Mouse (Mus musculus) erythroblast, adult 5-6 weeks (primary cell): ENCODE data around the gene Nqo1. TPM values are rescaled to one million over a fixed set of nuclear protein-coding genes. Genes with fewer than 3 reads are reported as not detected.
A peak's percentile ranks its signal among the peaks of the same experiment; 100 is the strongest.

Source experiments
- ATAC-seq: replicated peaks from 2 replicates; pipeline ENCODE4 v1.8.0; 2016; ENCODE audit warnings: moderate number of reproducible peaks, mild to moderate bottlenecking, moderate TSS enrichment, inconsistent platforms; ENCODE audit not compliant: poor library complexity, low FRiP score, severe bottlenecking
- total RNA-seq, 2 experiments: library from RNA; stranded (forward) in 1 of 2; stranded (reverse) in 1 of 2; fragments of 150-400 nt in 1 of 2; fragments of 200-764, 138-1000 nt in 1 of 2; gene quantifications; 2 replicates each; pipeline versions ENCODE4 v1.2.3 to v1.2.4; 2015 to 2017; ENCODE audit warnings: low replicate concordance in 2 of 2

Gene Nqo1
- total RNA-seq (2015; ENCODE audit: low replicate concordance) (10.2 and 15.0 TPM in 2 replicates), total RNA-seq (2017; ENCODE audit: low replicate concordance) (10.7 and 17.1 TPM in 2 replicates)

DNA sequence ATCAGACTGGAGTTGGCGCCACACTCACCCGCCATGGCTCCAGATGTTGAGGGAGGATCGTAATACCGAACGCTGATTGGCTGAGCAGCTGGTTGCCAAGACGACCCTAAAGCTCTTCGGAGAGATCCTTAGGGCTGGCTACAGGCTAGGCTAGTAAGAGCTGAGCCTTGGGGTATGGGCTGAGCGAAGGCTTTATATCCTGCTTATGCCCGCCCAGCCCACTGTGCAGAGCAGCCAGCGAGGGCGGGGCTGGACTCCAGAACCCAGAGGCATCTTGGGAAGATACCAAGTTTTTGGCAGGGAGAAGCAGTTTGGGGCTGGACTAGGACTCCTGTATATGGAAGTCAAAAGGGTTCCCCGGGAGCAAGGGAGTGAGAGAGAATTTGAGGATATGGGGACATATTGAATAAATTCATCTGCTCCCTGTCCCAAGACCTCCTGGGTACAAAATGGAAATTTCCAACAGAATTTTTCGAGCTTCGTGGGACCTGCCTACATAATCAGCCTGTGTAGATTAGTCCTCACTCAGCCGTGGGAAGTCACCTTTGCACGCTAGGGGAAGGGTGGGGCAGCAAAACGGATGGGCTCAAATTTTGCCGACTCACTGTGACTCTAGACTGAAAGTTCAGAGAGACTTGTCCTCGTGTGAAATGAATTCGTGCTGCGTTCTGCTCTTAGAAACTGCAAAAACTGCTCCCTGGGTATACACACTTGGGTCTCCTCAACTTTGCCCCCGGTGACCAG, at the start of gene Nqo1:
Nqo1 (minus strand) TSS at position 169 of the 744 bp plus-strand sequence.
- ATAC-seq, result peak; percentile 90

- ATAC-seq, result no peak
These were observed 48.5 kb upstream of the Nqo1 start for GRCm38 (mm10) chr8:107451414-107452066.

DNA sequence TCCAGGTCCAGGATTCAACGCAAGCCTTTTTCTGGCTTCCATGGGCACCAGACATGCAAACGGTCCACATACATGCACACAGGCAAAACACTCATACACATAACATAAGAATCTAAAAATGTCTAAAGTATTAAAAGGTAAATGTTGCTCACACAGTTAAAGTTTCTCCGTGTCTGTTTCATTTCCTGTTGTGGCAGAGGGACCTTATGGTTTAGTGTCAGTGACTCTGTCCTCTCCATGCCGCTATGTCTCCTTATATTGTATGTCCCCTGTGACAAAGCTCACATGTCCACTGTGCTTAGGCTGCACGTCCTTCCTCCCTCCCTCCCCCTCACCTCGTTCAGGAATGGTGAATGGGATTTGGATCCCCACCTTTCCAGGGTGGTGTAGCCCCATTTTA, 46.6 kb upstream of the Nqo1 start:
- no peak for ATAC-seq

DNA sequence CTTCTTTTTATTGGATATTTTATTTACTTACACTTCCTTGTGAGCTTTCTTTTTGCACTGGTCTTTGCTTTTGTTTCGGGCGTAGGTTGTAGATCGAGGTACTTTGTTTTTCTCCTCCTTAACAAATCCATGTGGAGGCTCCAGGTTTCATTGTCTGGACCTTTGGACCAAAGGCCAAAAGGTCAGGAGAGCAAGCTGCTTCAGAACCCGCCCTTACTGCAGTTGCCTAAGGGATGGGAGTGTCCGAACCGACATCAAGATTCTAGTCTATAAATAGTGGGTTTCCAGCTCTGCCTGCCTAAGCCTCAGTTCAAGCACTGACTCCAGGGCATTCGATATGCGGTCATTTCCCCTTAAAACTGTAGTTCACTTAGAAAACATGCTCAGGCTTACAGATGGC, 46.1 kb upstream of the Nqo1 start:
- no peak for ATAC-seq

- ATAC-seq, result peak; percentile 66
These were observed 45.4 kb upstream of the Nqo1 start for GRCm38 (mm10) chr8:107448382-107448889.

DNA sequence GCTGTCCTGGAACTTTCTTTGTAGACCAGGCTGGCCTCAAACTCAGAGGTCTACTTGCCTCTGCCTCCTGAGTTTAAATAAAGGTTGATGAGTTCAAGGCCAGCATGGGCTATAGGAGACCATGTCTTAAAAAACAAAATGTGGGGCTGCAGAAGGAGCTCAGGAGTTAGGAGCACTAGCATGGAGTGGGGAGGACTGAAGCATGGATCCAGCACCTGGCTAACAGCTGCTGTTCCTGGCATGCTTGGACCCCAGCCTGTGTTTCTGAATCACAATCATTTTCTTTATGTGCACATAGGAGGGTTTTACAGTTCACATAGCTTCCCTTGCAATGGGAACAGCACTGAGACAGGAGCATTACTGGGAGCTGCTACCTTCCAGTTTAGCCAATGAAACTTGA, 44.7 kb upstream of the Nqo1 start:
- no peak for ATAC-seq

DNA sequence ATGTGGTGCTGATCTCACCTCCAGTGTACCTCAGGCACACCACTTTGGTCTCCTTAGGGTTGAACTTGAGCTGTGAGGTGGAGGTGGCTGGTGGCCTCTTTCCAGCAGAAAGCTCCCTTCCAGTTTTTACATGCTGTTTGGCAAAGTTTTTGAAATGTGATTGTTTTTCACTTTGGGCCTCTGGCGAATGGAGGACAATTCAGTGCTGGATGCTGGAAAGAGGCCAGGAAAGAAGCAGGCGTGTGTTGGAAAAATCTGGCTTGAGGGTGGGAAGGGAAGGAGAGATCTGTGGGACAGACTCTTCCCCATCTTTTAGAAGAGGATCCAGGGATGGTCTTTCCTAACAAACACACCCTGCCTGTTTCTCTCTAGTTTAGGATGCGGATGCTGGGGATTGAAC, 41.6 kb upstream of the Nqo1 start:
- ATAC-seq, result no peak

DNA sequence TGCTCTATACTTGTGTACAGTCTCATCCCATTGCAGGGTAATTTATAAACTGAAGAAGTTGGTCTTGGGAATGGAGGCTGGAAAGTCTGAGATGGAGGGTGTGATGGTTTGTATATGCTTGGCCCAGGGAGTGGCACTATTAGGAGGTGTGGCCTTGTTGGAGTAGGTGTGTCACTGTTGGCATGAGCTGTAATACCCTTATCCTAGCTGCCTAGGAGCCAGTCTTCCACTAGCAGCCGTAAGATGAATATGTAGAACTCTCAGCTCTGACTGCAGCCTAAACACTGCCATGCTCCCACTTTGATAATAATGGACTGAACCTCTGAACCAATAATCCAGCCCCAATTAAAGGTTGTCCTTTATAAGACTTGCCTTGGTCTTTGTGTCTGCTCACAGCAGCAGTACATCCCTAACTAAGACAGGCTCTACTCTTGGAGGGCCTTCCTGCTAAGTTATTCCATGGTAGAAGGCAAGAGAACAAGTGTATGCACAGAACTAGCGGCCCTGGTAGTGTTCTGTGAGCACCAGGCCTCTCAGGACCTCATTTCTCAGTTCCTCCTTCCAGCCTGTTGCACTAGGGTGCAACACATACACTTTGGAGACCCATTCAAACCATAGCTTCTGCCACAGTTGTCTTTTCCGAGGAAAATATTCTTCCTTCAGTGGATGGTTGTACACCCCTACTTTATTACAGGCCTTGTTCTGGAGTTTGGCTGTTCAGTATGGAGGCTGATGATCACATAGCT, 37.0 kb upstream of the Nqo1 start:
- ATAC-seq, result peak; percentile 61

DNA sequence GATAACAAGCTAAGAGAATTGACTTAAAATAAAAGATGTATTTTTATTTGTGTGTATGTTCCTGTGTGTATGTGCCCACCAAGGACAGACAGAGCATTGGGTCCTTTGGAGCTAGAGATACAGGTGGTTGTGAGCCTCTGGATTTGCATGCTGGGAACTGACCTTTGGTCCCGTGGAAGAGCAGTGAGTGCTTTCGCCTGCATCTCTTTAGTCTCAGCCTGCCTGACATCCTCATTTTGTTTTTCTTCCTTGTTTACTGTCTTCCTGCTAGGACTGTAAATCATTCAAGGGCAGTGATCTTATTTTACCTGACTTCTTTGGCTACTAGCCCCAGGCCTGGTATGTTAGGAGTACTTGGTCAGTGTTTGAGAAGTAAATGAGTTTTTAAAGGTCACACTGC, 34.7 kb upstream of the Nqo1 start:
- ATAC-seq, result peak; percentile 11; the same call in 1 of the 2 replicates

DNA sequence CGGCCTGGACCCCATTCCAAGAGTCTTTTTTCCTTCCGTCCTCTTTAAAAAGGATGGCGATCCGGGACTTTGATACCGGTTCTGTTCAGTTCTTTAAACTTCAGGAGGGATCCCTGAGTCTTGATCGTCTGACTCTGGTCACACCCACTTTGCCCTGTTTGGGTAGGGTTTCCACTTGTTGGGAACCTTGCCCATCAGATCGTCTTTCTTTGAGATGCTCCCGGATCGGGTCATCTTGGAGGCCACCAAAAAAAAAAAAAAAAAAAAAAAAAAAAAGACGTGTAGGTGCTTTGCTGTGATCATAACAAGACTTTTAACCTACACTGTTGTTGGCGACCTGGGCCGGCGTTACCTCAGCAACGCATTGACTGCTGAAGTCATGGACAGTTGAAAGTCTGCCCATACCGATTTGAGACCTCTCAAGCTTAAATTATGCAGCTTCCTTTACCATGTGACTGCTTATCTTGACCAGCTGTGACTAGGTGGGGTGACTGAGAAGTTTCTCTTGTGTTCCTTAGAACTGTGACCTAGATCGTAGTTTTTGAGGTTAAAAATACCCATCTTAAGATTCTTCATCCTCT, 33.9 kb upstream of the Nqo1 start:
- peak; percentile 84 for ATAC-seq

- peak; percentile 67 for ATAC-seq
These were observed 33.2 kb upstream of the Nqo1 start, which contains the start of gene Wwp2 for GRCm38 (mm10) chr8:107435962-107436831. Gene Wwp2 (plus strand): TSS chr8:107436365.

DNA sequence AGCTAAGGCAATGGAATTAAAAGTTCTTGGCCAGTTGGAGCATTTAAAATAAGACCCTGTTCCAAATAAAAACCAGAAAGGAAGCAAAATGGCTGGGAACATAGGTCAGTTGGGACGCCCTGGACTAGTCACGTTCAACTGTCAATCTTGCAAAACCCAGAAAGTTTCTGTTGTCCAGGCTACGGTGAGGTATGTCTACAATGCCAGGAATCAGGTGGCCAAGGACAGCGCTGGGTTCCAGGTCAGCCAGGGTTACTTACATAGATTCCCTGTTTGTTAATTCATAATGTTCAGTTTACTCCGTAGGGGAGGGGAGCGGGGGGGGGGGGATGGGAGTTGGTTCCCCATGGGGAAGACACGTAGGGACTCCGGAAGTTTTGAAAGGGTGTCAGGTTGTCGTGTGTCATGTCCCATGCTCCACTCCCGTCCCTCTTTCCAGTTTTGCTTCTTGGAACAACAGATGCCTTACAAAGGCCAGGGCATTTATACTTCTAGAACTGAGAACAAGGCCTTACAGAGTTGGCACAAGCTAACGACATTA, 32.5 kb upstream of the Nqo1 start:
- no peak for ATAC-seq

GRCm38 (mm10) chr8:107430821-107431220, 27.8 kb upstream of the Nqo1 start:
- no peak for ATAC-seq

GRCm38 (mm10) chr8:107425230-107425597, 22.2 kb upstream of the Nqo1 start:
- ATAC-seq, result no peak

GRCm38 (mm10) chr8:107424597-107425229, 21.7 kb upstream of the Nqo1 start, which contains the start of gene Nob1:
Gene Nob1 (minus strand): TSS chr8:107425051.
- peak; percentile 98 for ATAC-seq

- ATAC-seq, result peak; percentile 26
These were observed 21.2 kb upstream of the Nqo1 start for GRCm38 (mm10) chr8:107424176-107424575.

GRCm38 (mm10) chr8:107417001-107417400, 14.0 kb upstream of the Nqo1 start:
- no peak for ATAC-seq

DNA sequence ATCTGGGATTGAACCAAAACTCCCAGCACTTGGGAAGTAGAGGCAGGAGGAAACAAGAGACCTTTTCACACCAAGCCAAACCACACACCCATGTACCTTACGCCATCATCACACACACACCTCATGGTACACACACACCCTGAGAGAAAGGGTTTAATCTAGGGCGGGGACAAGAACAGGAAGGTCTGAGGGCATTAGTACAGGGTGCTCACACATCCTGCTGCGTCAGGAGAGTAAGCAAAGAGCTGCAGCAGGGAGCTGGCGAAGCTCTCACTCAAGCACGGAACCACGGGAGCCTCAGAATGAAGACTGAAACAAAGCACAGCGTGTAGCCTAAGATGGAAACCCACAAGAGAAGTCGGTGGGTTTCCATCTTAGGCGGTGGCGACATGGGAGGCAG, 10.9 kb upstream of the Nqo1 start:
- no peak for ATAC-seq
